Mouse (Mus musculus) testis, adult 2 months (tissue): ENCODE results near the gene Cfap299.

Experiments
- CTCF ChIP-seq: fragments of 200-500 bp; IDR thresholded peaks from 2 replicates; pipeline ENCODE4 v1.5.1; 2012; ENCODE audit warnings: low read depth, mild to moderate bottlenecking, inconsistent platforms, low read length, moderate library complexity; ENCODE audit not compliant: control insufficient read depth, insufficient read depth, insufficient replicate concordance
- POLR2A ChIP-seq: fragments of 200-500 bp; IDR thresholded peaks from 2 replicates; pipeline ENCODE4 v1.6.1; 2012; ENCODE audit warnings: low read depth, mild to moderate bottlenecking, inconsistent platforms, low read length, moderate library complexity; ENCODE audit not compliant: control insufficient read depth

- TF ChIP-seq CTCF (no peak), POLR2A (no peak)
Observed at GRCm38 (mm10) chr5:98834300-98834699, 505.2 kb downstream of the Cfap299 start.
